Mouse (Mus musculus): ENCODE data around the gene Taok3.

DNA sequence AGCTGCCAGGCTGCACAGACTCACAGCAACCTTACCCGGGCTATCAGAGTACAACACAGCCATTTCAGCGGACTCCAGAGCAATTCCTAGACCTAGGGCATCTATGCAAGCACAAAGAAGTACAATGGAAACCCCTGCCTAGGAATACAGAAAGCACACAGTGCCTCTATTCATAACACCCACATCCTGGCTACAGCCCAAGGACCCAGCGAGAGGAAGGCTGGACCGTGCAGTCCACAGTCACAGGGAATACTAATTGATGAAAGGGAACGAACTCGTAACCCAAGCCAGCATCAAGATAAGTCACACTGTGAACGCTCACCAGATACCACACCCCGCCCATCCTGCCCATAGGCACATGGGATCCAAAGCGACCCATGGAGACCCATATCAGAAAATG, 164.1 kb downstream of the Taok3 start:
- TF ChIP-seq TAL1 (IDR thresholded peaks at IDR 0.05; ENCODE audit: low read length) (no peak), GATA1 (IDR thresholded peaks at IDR 0.05; ENCODE audit: low read length) (no peak)
